Mouse (Mus musculus): ENCODE measurements around the gene Tas2r135.

The Tas2r135 gene

GRCm38 (mm10) chr6:42405134-42405533 lies at the start of gene Tas2r135:
Gene Tas2r135 (plus strand): TSS chr6:42405434.
- DNase-seq (ENCODE audit: extremely low read depth, insufficient read length, low spot score): no peak

DNA sequence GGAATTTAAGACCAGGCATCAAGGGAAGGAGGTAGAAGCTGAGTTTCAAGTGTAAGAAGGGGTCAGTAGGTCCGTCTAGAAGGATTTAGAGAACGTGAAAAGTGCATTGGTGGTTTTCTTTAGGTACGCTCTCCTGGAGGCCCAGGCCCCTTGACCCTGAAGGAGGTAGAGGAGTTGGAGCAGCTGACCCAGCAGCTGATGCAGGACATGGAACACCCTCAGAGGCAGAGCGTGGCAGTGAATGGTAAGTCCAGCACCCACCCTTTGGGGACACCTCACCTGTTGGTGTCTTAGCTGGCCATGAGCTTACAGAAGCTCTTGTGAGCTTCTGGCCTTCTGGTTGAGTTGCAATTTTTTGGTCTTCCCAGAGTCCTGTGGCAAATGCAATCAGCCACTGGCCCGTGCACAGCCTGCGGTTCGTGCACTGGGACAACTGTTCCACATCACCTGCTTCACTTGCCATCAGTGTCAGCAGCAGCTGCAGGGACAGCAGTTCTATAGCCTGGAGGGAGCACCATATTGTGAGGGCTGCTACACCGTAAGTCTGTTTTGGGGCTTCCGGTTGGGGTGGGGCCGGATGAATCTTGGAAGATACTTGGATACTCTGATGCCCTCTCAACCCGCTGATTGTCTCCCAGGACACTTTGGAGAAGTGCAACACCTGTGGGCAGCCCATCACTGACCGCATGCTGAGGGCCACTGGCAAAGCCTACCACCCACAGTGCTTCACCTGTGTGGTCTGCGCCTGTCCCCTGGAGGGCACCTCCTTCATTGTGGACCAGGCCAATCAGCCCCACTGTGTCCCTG lies 49.2 kb upstream of the Tas2r135 start:
- no peak for DNase-seq (ENCODE audit: extremely low read depth, insufficient read length, low spot score)

DNA sequence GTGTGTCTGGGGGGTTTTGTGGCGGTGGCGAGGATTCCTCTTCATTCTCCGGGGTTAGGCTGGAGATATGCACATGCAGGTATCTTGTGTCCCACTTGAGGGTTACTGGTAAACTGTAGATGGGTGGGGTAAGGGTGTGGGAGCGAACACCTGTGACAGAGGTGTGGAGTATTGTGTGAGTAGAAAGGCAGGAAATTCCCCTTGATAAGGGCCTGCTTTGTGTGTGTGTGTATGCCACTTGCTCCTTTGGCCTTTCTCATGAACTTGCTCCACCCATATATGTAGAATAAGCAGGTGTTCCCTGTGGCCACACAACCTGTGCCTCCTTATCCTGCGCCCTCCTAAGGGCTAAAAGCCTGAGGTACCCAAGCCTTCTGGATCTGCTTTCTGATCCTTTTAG lies 48.3 kb upstream of the Tas2r135 start:
- no peak for DNase-seq (ENCODE audit: extremely low read depth, insufficient read length, low spot score)

GRCm38 (mm10) chr6:42357901-42358300 lies 47.3 kb upstream of the Tas2r135 start:
- no peak for DNase-seq (ENCODE audit: extremely low read depth, insufficient read length, low spot score)

DNA sequence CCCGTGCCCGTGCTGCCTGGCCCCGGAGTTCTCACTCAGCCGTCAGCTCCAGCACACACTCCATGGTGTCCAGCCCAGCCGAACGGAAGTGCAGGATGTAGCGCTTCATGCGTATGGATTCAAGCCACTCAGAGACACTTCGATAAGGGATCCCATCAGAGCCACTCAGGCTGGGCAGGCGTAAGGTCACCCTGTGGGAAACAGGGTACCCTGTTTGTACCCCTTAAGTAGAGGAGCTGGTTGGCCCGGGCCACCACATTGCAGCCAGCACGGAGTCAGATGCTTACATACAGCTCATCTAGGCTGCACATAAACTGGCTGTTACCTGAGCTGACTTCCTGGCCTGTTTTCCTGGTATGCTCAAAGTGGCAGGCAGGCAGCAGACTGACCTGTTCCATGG lies 46.3 kb upstream of the Tas2r135 start:
- DNase-seq (ENCODE audit: extremely low read depth, insufficient read length, low spot score): no peak

DNA sequence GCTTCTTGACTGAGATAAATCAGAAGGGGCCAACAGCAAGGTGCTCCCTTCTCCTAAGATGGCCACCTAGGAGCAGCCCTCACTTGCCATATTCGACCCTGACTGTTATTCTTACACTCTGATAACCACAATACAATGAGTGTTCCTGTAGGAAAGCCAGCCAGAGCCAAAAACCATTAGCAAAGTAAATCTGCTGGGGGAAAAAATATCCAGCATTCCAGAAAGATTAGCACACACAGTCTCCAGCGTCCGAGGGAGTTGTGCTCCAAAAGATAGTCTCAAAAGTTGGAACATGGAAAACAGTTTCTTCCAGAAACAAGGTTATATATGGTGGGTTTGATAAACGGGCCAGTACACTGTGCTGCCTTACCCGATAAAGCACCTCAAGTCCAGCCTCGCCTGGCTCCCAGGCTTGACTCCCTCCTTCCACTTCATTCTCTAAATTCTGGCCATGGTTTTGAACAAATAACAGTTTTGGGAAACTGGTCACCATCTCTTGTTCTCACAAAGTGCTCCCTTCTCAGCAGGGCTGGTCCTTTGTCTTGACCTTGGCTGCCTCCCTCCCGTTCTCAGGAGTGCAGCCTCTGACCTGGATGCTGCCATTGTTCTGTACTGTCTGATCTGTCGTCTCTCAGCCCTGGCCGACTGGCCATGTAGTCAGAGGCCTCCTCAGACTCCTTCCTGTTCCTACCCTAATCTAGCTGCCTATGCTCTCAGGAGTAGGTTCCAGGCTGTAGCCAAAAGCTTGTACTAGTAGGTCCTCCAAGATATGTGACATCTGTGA lies 45.7 kb upstream of the Tas2r135 start:
- DNase-seq (ENCODE audit: extremely low read depth, insufficient read length, low spot score): no peak

GRCm38 (mm10) chr6:42360231-42360840 lies 44.9 kb upstream of the Tas2r135 start:
- DNase-seq (ENCODE audit: extremely low read depth, insufficient read length, low spot score): no peak

DNA sequence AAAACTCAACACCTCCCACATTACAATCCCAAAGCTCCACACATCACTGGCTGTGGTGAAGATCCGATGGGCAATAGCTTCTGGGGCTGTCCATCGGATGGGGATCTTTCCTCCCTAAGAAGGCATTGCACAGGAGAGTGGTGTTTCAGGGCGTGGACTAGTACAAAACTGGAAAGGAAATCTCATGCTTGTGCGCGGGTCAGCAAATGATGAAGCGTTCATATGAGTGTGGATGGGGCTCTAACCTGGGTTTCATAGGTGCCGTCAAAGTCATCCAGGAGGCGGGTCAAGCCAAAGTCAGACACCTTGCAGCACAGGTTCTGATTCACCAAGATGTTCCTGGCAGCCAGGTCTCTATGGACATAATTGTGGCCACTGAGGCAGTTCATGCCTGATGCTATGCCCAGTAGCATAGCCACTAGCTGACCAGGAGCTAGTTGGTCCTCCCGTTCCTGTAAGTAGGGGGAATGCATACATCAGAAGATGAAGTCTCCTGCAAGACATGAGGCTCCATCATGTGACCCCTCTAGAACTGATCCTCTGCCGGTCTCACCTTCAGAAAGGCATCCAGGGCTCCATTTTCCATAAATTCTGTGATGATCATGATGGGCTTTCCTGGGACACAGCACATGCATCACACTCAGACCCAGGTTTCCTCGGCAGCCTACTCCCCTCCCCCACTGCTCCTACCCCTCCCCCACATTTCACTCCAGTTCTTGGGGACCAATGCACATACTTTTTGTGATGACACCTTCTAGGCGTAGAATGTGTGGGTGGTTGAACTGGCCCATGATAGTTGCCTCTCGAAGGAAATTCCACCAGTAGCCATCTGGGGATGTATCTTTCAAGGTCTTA lies 44.0 kb upstream of the Tas2r135 start:
- DNase-seq (ENCODE audit: extremely low read depth, insufficient read length, low spot score): no peak

DNA sequence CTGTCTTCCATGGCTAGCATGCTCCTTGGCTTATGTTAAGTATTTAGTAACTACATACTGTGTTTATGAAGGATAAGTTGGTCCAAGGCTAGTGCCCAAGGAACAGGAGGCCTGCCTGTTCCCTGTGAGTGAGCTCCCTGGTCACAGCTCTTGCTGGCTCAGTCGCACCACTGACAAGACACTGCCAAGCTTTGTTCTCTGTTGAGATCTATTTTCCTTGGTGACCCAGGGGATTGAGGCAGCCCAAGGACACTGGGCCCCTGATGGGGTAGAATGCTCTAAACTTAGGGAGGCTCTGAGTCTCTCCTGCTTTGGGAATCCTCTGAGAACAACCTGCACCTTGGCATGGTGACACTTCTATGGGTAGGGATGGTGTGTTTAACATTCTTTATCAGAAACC lies 43.2 kb upstream of the Tas2r135 start:
- DNase-seq (ENCODE audit: extremely low read depth, insufficient read length, low spot score): no peak

DNA sequence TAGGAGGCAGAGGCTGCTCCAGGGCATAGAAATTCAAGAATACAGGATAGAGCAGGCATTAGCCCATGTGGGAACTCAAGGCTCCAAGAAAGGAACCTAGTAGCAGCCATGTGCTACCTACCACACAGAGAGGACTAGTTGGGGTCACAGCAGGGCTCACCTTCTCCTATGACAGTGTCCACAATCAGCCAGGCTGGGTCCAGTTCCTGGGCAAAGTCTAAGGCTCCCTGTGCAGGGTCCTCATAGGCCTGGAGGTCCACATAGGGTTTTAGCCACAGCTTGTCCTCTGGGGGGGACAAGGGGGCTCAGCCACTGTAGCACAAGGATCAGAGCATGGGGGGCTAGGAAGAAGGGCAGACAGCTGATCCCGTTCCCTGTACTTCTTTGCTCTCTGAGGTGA lies 42.7 kb upstream of the Tas2r135 start:
- DNase-seq (ENCODE audit: extremely low read depth, insufficient read length, low spot score): no peak

- DNase-seq (ENCODE audit: extremely low read depth, insufficient read length, low spot score): no peak
Observed at GRCm38 (mm10) chr6:42362974-42363373, 42.3 kb upstream of the Tas2r135 start.

DNA sequence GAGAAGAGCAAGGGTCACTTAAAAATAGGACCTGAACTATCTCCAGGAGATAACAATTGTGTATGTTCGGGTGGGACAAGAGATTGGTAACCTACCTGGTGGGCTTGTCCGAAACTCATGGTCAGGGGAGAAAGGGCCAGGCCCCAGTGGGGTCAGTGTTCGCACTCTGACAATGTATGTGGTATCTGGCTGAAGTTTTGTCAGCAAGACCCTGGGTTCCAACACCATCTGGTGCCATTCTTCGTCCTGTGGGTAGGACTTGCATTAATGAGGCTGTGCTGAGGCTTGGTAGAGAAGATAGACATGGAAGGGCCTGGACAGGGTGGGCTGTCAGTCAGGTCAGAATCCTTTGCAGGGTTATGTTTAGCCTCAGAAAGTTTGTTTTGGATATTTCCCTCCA lies 41.2 kb upstream of the Tas2r135 start:
- DNase-seq (ENCODE audit: extremely low read depth, insufficient read length, low spot score): no peak

GRCm38 (mm10) chr6:42364607-42365006 lies 40.6 kb upstream of the Tas2r135 start:
- no peak for DNase-seq (ENCODE audit: extremely low read depth, insufficient read length, low spot score)

DNA sequence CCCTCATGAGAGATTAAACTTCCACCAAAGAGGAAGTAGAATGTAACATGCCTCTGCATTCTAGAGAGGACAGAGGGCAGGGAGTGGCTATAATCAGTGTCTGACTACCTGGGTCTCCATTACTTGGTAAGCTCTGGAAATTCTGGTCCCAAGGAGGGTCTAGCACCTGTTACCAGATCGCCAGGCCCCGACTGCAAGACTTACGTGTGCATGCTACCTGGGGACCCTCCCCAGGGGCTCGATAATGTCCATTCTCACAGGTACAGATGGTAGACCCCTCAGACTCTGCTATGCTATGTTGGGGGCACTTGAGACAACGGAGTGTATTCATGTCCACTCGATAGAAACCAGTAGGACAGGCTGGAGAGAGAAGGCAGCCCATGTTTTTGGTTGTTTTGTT lies 40.0 kb upstream of the Tas2r135 start:
- DNase-seq (ENCODE audit: extremely low read depth, insufficient read length, low spot score): no peak

- DNase-seq (ENCODE audit: extremely low read depth, insufficient read length, low spot score): no peak
Observed at GRCm38 (mm10) chr6:42369870-42370269, 35.4 kb upstream of the Tas2r135 start.

GRCm38 (mm10) chr6:42370630-42371363 lies 34.4 kb upstream of the Tas2r135 start:
- DNase-seq (ENCODE audit: extremely low read depth, insufficient read length, low spot score): no peak

DNA sequence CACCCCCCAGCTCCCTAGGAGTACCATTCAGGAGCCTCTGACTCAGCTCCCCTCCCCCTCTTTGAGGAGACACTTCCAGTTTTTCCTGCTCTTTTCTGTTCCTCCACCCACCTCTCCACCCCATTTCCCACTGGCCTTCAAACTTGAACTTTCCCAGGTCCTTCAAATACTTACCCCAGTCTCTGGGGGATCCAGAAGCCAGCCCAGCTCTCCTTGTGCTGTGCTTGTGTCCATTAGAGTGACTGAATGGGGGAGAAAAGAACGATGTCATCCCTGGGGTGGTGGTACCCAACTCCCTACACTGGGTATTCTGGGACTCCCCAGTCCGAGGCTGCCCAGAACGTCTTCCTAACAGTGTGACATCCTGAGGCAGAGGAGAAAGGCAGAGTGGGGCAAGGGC lies 33.2 kb upstream of the Tas2r135 start:
- no peak for DNase-seq (ENCODE audit: extremely low read depth, insufficient read length, low spot score)

DNA sequence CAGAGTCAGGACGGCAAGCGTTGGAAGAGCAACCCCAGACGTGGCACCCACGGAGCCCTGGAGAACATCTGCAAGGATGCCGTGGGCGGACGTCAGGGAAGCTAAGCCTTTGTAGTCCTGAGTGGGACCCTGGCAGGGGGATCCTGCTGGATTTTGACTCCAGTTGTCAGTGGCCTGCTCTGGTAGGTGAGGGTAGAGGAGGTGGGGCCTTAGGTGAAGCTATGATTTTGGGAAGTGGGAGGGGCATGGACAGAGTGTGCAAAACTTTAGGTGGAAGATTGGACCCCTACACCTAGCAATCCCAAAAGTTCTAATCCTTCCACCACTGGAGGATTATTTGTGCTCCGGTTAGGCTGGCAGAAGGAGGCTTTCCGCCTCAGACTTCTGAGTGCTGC lies 32.8 kb upstream of the Tas2r135 start:
- no peak for DNase-seq (ENCODE audit: extremely low read depth, insufficient read length, low spot score)

DNA sequence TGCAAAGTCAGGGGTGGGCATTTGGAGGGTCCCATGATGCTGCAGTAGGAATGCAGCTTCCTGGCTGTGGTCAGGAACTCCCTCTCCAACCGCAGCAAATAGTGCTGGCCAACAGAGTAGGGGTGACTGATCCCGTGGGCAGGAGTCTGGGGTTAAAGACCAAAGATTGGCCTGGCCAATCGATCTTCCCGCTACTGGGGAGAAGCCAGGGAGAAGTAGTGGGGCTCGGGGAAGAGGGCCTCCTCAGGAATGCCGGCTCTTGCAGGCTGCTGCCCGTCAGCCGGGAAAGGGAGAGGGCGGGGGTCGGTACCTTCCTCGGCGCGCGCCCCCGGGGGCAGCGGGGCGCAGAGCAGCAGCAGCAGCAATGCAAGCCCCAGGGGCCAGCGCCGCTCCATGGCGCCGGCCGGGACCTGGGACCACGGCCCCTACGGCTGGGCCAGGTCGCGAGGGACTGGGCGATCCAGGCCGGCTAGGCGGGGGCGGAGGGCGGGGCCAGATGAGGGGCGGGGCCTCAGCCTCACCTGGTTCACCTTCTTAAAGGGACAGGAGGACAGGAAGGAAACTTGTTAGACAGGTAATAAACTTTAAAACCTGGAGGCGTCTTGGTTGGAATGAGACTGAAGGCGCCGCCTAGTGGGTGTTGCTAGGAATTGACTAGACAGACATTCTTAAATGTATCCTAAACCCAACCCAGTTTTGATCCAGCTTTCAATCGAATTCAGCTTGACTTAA lies 32.3 kb upstream of the Tas2r135 start, which contains the start of gene Epha1:
Gene Epha1, minus strand, starts transcription at position 453 of the 732 bp plus-strand sequence.
- DNase-seq (ENCODE audit: extremely low read depth, insufficient read length, low spot score): no peak
